Mouse (Mus musculus) ES-E14 (cell line): Measurements from ENCODE around the gene Nr4a1. TPM values are rescaled to one million over a fixed set of nuclear protein-coding genes. Genes with fewer than 3 reads are reported as not detected.

Experiments used
- DNase-seq: peaks from one replicate; pipeline ENCODE4 v3.0.0-alpha.2; 2013; ENCODE audit warnings: low read depth, low spot score
- H3K27ac ChIP-seq: 2 replicates; pipeline ENCODE4 v1.5.1; 2012; ENCODE audit warnings: low read depth, mild to moderate bottlenecking, low read length, moderate library complexity, mixed read lengths; ENCODE audit not compliant: poor library complexity, insufficient read depth, severe bottlenecking
- H3K36me3 ChIP-seq: 2 replicates; pipeline ENCODE4 v1.6.1; 2012; ENCODE audit warnings: mild to moderate bottlenecking, low read length, moderate library complexity, mixed read lengths; ENCODE audit not compliant: control insufficient read depth, poor library complexity, insufficient read depth, severe bottlenecking
- H3K4me1 ChIP-seq, 2 experiments: fragments of 150-350 bp in 1 of 2; sonication (generic) in 1 of 2; 2 replicates each; pipeline ENCODE4 v1.6.1; 2012; ENCODE audit warnings: low read length in 2 of 2, mild to moderate bottlenecking in 1 of 2, mixed read lengths in 1 of 2; ENCODE audit not compliant: control insufficient read depth in 2 of 2, insufficient read depth in 2 of 2, poor library complexity in 1 of 2
- H3K4me3 ChIP-seq, 2 experiments: fragments of 150-350 bp in 1 of 2; sonication (generic) in 1 of 2; 2 replicates each; pipeline ENCODE4 v1.5.1; 2012; ENCODE audit warnings: low read length in 2 of 2, low read depth in 1 of 2, mild to moderate bottlenecking in 1 of 2, mixed read lengths in 1 of 2; ENCODE audit not compliant: insufficient read depth in 1 of 2, poor library complexity in 1 of 2, severe bottlenecking in 1 of 2
- H3K9ac ChIP-seq: 2 replicates; pipeline ENCODE4 v1.6.1; 2012; ENCODE audit warnings: low read depth, mild to moderate bottlenecking, low read length, mixed read lengths; ENCODE audit not compliant: poor library complexity, insufficient read depth, severe bottlenecking
- H3K9me3 ChIP-seq: fragments of 150-350 bp; sonication (generic); 2 replicates; pipeline ENCODE4 v1.6.1; 2012; ENCODE audit warnings: low read depth, mild to moderate bottlenecking, low read length; ENCODE audit not compliant: control insufficient read depth, insufficient read depth
- CHD2 ChIP-seq: IDR thresholded peaks from 2 replicates; pipeline ENCODE4 v1.6.1; 2014; ENCODE audit warnings: mild to moderate bottlenecking, low read depth, low read length, inconsistent platforms
- HCFC1 ChIP-seq: IDR thresholded peaks from 2 replicates; pipeline ENCODE4 v1.6.1; 2012; ENCODE audit warnings: low read length, inconsistent platforms, borderline replicate concordance; ENCODE audit not compliant: insufficient read depth
- MAFK ChIP-seq: IDR thresholded peaks from 2 replicates; pipeline ENCODE4 v1.6.1; 2014; ENCODE audit warnings: mild to moderate bottlenecking, low read depth, low read length, inconsistent platforms; ENCODE audit not compliant: insufficient read depth
- ZC3H11A ChIP-seq: IDR thresholded peaks from 2 replicates; pipeline ENCODE4 v1.6.1; 2012; ENCODE audit warnings: low read depth, mild to moderate bottlenecking, inconsistent platforms, low read length, borderline replicate concordance
- ZNF384 ChIP-seq: IDR thresholded peaks from 2 replicates; pipeline ENCODE4 v1.6.1; 2012; ENCODE audit warnings: low read depth, low read length, inconsistent platforms
- in situ Hi-C, 2 experiments: fragments of 600-800 bp; cut with MboI; formaldehyde crosslinking; loops; one replicate each; pipeline ENCODE4 v1.15.1; 2025; ENCODE audit warnings: low sequenced_read_pairs in 2 of 2, inconsistent platforms in 1 of 2; ENCODE audit not compliant: unreplicated experiment in 2 of 2
- total RNA-seq: library from RNA; depleted of rRNA; stranded (reverse); fragments of 300-350 nt; gene quantifications from 2 replicates; pipeline ENCODE4 v1.2.3, GENCODE M21; 2012; rRNA removed

Gene Nr4a1
- total RNA-seq, 1 experiment = 12.1 TPM

GRCm38 (mm10) chr15:101323511-101323910 is 69.4 kb downstream of the Nr4a1 start:
- in situ Hi-C loops = no loop called here
- DNase-seq = no peak
- H3K4me3 ChIP-seq = no peak overlapping the region
- H3K4me1 ChIP-seq = peaks cover 0 to 6% of the 10 kb centered on the region in 2 experiments; a peak in 1 of 4 replicates
- H3K27ac ChIP-seq = no peak overlapping the region
- TF ChIP-seq CHD2 = no peak
- TF ChIP-seq HCFC1 = no peak
- TF ChIP-seq MAFK = no peak
- no peak for TF ChIP-seq ZNF384
- TF ChIP-seq ZC3H11A = no peak
- no peaks in the 10 kb centered on the region for H3K9me3 ChIP-seq
- no peaks in the 10 kb centered on the region for H3K36me3 ChIP-seq
- H3K9ac ChIP-seq = no peak overlapping the region

Other genes with a start within 250 kb of the Nr4a1 start
- not detected in 2 replicates for gene Gm47841, start 206.9 kb upstream of the Nr4a1 start, total RNA-seq
- 7.1 and 8.6 TPM in 2 replicates for gene Fignl2, start 175.7 kb upstream of the Nr4a1 start, total RNA-seq
- gene Ankrd33, start 138.5 kb upstream of the Nr4a1 start, total RNA-seq = not detected in 2 replicates
- gene Acvrl1, start 125.7 kb upstream of the Nr4a1 start, total RNA-seq = 2.5 and 3.3 TPM in 2 replicates
- 26.4 and 43.4 TPM in 2 replicates for gene Acvr1b, start 80.2 kb upstream of the Nr4a1 start, total RNA-seq
- gene Grasp, start 30.1 kb upstream of the Nr4a1 start, total RNA-seq = 10.8 and 12.9 TPM in 2 replicates
- 116 and 119 TPM in 2 replicates for gene Atg101, start 30.0 kb downstream of the Nr4a1 start, total RNA-seq
- 0.22 and 0.32 TPM in 2 replicates for gene 6030408B16Rik, start 38.9 kb downstream of the Nr4a1 start, total RNA-seq
- gene Krt80, start 115.9 kb downstream of the Nr4a1 start, total RNA-seq = 0.18 TPM in 1 of 2 replicates, not detected in the other
- gene Krt7, start 156.8 kb downstream of the Nr4a1 start, total RNA-seq = 10.0 and 14.1 TPM in 2 replicates
- gene Krt87, start 184.5 kb downstream of the Nr4a1 start, total RNA-seq = not detected in 2 replicates
- not detected in 2 replicates for gene Krt88, start 193.5 kb downstream of the Nr4a1 start, total RNA-seq
- not detected in 2 replicates for gene Krt81, start 209.5 kb downstream of the Nr4a1 start, total RNA-seq
- not detected in 2 replicates for gene Krt86, start 219.2 kb downstream of the Nr4a1 start, total RNA-seq
- gene Krt83, start 237.2 kb downstream of the Nr4a1 start, total RNA-seq = not detected in 2 replicates